Comparison of ENCODE assay signal across 12 mouse cellular contexts in genomic region chr14:104033606-104034005, GRCm38 (mm10).
DNase-seq lines count a peak whose midpoint lies in the region; ATAC-seq and TF ChIP-seq lines count a peak whose summit lies in the region.
"Had no signal": no experiment of that assay in that cellular context is flagged by ENCODE, and none has a peak within 500 bp of the region (broad histone marks: within the 10 kb centered on the region; RNA-seq: fewer than 3 reads in every experiment).

No protein-coding gene starts in this region.

- DNase-seq in forebrain, embryonic 14.5 days (ENCODE audit: low spot score), result peak; percentile 72
- peak; percentile 36 for DNase-seq in limb, embryonic 14.5 days (ENCODE audit: low spot score)
- DNase-seq in limb, embryonic 10.5 days (ENCODE audit: low spot score), result no peak
- peak; percentile 9 for DNase-seq in MN1 (ENCODE audit: low spot score)
- no peak for DNase-seq in thymus, postnatal 10 days (ENCODE audit: low spot score in 2 of 2)
- DNase-seq in heart, adult 11 months, result no peak
- DNase-seq: adrenal gland, adult 8-10 months; cerebellum, adult 11-12 months; gastrocnemius, postnatal 25 days had no signal

- WGBS in forebrain, embryonic 14.5 days, result 30% methylated on average over 1 of the region's 1 CpGs
- 40% methylated on average over 1 of the region's 1 CpGs for WGBS in forebrain, embryonic 13.5 days
- 44% methylated on average over 1 of the region's 1 CpGs for WGBS in limb, embryonic 14.5 days
- WGBS in limb, embryonic 10.5 days, result 57% methylated on average over 1 of the region's 1 CpGs

- no peak for ATAC-seq in forebrain, embryonic 14.5 days
- ATAC-seq in forebrain, embryonic 13.5 days, result no peak
- ATAC-seq in limb, embryonic 14.5 days (ENCODE audit: low FRiP score, low read depth), result no peak
- 0 out of 2 replicates have a peak, but pooled peaks have one; percentile 41 for ATAC-seq in megakaryocyte, adult 5-6 weeks (ENCODE audit: poor library complexity, severe bottlenecking)

- H3K27ac ChIP-seq in forebrain, embryonic 14.5 days (ENCODE audit: low read depth, low read length), result no peak overlapping the region
- H3K27ac ChIP-seq in forebrain, embryonic 13.5 days, result no peak overlapping the region
- H3K27ac ChIP-seq in limb, embryonic 14.5 days (replicated peaks; ENCODE audit: low read depth, low read length), result no peak overlapping the region
- H3K27ac ChIP-seq in limb, embryonic 10.5 days, result no peak overlapping the region
- H3K27ac ChIP-seq: limb, embryonic 15.5 days had no signal

- H3K4me1 ChIP-seq in forebrain, embryonic 14.5 days (ENCODE audit: control insufficient read depth, insufficient read depth, low read length), result peaks cover 11% of the 10 kb centered on the region; the same call in 1 of the 2 replicates
- H3K4me1 ChIP-seq in forebrain, embryonic 13.5 days, result peaks cover 15% of the 10 kb centered on the region
- H3K4me1 ChIP-seq in limb, embryonic 14.5 days (ENCODE audit: control insufficient read depth, insufficient read depth, low read length), result peaks cover 7% of the 10 kb centered on the region
- peaks cover 12% of the 10 kb centered on the region for H3K4me1 ChIP-seq in limb, embryonic 10.5 days

- no peaks in the 10 kb centered on the region for H3K36me3 ChIP-seq in forebrain, embryonic 14.5 days (ENCODE audit: control insufficient read depth, insufficient read depth, low read length)
- no peaks in the 10 kb centered on the region for H3K36me3 ChIP-seq in forebrain, embryonic 13.5 days (ENCODE audit: poor library complexity, severe bottlenecking)
- no peaks in the 10 kb centered on the region for H3K36me3 ChIP-seq in limb, embryonic 14.5 days (ENCODE audit: control insufficient read depth, insufficient read depth, low read length)
- H3K36me3 ChIP-seq in limb, embryonic 10.5 days, result no peaks in the 10 kb centered on the region
- H3K36me3 ChIP-seq: limb, embryonic 15.5 days had no signal

- no peak overlapping the region for H3K9ac ChIP-seq in forebrain, embryonic 14.5 days (ENCODE audit: low read length)
- no peak overlapping the region for H3K9ac ChIP-seq in forebrain, embryonic 13.5 days
- H3K9ac ChIP-seq in limb, embryonic 14.5 days (ENCODE audit: low read depth, low read length, severe bottlenecking), result no peak overlapping the region
- H3K9ac ChIP-seq: limb, embryonic 15.5 days had no signal

- no peak overlapping the region for H3K4me3 ChIP-seq in forebrain, embryonic 14.5 days (ENCODE audit: low read depth, low read length)
- no peak overlapping the region for H3K4me3 ChIP-seq in forebrain, embryonic 13.5 days
- no peak overlapping the region for H3K4me3 ChIP-seq in limb, embryonic 14.5 days (replicated peaks; ENCODE audit: low read length)
- no peak overlapping the region for H3K4me3 ChIP-seq in limb, embryonic 10.5 days
- H3K4me3 ChIP-seq: limb, embryonic 15.5 days had no signal

- no peak for TF ChIP-seq POLR2A in limb, embryonic 14.5 days (IDR thresholded peaks at IDR 0.05; ENCODE audit: borderline replicate concordance, extremely low read depth, insufficient read depth, insufficient read length)

- H3K4me2 ChIP-seq in forebrain, embryonic 14.5 days (ENCODE audit: low read length), result no peak overlapping the region
- H3K4me2 ChIP-seq in forebrain, embryonic 13.5 days, result no peak overlapping the region
- no peak overlapping the region for H3K4me2 ChIP-seq in limb, embryonic 14.5 days (replicated peaks; ENCODE audit: low read depth, low read length, severe bottlenecking)
- H3K4me2 ChIP-seq: limb, embryonic 15.5 days had no signal

- no peaks in the 10 kb centered on the region for H3K9me3 ChIP-seq in forebrain, embryonic 14.5 days (replicated peaks; ENCODE audit: control insufficient read depth, low read length)
- H3K9me3 ChIP-seq in forebrain, embryonic 13.5 days (replicated peaks), result no peaks in the 10 kb centered on the region
- H3K9me3 ChIP-seq in limb, embryonic 14.5 days (ENCODE audit: control insufficient read depth, low read length), result no peaks in the 10 kb centered on the region
- no peaks in the 10 kb centered on the region for H3K9me3 ChIP-seq in limb, embryonic 10.5 days (replicated peaks)
- H3K9me3 ChIP-seq: limb, embryonic 15.5 days had no signal

- 0 out of 2 replicates have a peak, but pooled peaks cover 8% of the 10 kb centered on the region for H3K27me3 ChIP-seq in forebrain, embryonic 14.5 days (replicated peaks; ENCODE audit: control insufficient read depth, insufficient read depth, low read length)
- H3K27me3 ChIP-seq in forebrain, embryonic 13.5 days, result peaks cover 20% of the 10 kb centered on the region
- no peaks in the 10 kb centered on the region for H3K27me3 ChIP-seq in limb, embryonic 14.5 days (ENCODE audit: control insufficient read depth, insufficient read depth, low read length)
- H3K27me3 ChIP-seq in limb, embryonic 10.5 days (ENCODE audit: low read depth, poor library complexity, severe bottlenecking), result peaks cover under 1% of the 10 kb centered on the region; the same call in 1 of the 2 replicates

Comparison
In these comparisons a context has a peak if more than half of its experiments do, and no peak if none do; other contexts are left out.
1. DNase-seq: peak in forebrain, embryonic 14.5 days (single experiment), limb, embryonic 14.5 days (single experiment) and MN1 (single experiment); none in limb, embryonic 10.5 days (single experiment), thymus, postnatal 10 days (0 of 2) and heart, adult 11 months (single experiment).